10 mouse cellular contexts compared by ENCODE assay signal in the genomic region with DNA sequence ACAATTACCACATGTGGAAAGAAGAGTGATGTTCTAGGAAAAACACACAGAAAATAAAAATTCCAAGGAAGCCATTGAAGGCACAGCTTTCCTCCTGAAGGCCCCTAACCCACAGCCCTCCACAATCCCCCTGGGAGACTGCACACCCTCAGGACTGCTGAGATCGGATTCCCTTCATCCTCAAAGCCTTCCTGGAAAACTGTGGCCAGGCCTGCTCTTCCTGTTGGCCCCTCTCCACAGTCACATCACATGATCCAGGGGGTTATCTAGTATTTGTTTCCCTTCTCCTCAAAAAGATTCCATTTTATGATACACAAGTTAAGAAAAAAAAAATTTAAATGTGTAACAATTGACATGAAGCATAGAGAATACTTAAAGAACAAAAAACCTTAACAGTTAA. TPM values are rescaled to one million over a fixed set of nuclear protein-coding genes. Genes with fewer than 3 reads are reported as not detected.
DNase-seq lines count a peak whose midpoint lies in the region; ATAC-seq and TF ChIP-seq lines count a peak whose summit lies in the region.
"Had no signal": no experiment of that assay in that cellular context is flagged by ENCODE, and none has a peak within 500 bp of the region (broad histone marks: within the 10 kb centered on the region; RNA-seq: fewer than 3 reads in every experiment).

No protein-coding gene starts in this region.

- H3K9me3 ChIP-seq in liver, embryonic 11.5 days (ENCODE audit: control insufficient read depth, low read length) = no peaks in the 10 kb centered on the region
- no peaks in the 10 kb centered on the region for H3K9me3 ChIP-seq in intestine, postnatal 0 days (ENCODE audit: control insufficient read depth)
- no peaks in the 10 kb centered on the region for H3K9me3 ChIP-seq in forebrain, embryonic 16.5 days (ENCODE audit: control insufficient read depth, low read length)

- no peak for ATAC-seq in liver, embryonic 11.5 days (replicated peaks; ENCODE audit: low FRiP score)
- ATAC-seq in intestine, postnatal 0 days = no peak
- ATAC-seq in forebrain, embryonic 16.5 days = no peak

- peaks cover 94% of the 10 kb centered on the region for H3K4me1 ChIP-seq in liver, embryonic 11.5 days (replicated peaks; ENCODE audit: control insufficient read depth, insufficient read depth, low read length)
- peaks cover 51% of the 10 kb centered on the region for H3K4me1 ChIP-seq in bone marrow macrophage, adult 2 months (ENCODE audit: control insufficient read depth, insufficient read depth, low read length)
- peaks cover 10% of the 10 kb centered on the region; the same call in 1 of the 2 replicates for H3K4me1 ChIP-seq in intestine, postnatal 0 days (replicated peaks; ENCODE audit: control insufficient read depth, insufficient read depth, low read length)
- peaks cover 6% of the 10 kb centered on the region; the same call in 1 of the 2 replicates for H3K4me1 ChIP-seq in forebrain, embryonic 16.5 days (replicated peaks; ENCODE audit: control insufficient read depth, insufficient read depth, low read length)

- H3K27ac ChIP-seq in liver, embryonic 11.5 days (ENCODE audit: low read depth, low read length) = peak overlapping the region; percentile 2; the same call in 1 of the 2 replicates
- peak overlapping the region; percentile 79 for H3K27ac ChIP-seq in bone marrow macrophage, adult 2 months (ENCODE audit: insufficient read depth, low read depth, low read length)
- H3K27ac ChIP-seq in intestine, postnatal 0 days (ENCODE audit: low read depth, low read length) = no peak overlapping the region
- no peak overlapping the region for H3K27ac ChIP-seq in forebrain, embryonic 16.5 days (ENCODE audit: low read length)

- no peaks in the 10 kb centered on the region for H3K36me3 ChIP-seq in liver, embryonic 11.5 days (ENCODE audit: control insufficient read depth, insufficient read depth, low read length)
- H3K36me3 ChIP-seq in intestine, postnatal 0 days (ENCODE audit: control insufficient read depth, insufficient read depth) = no peaks in the 10 kb centered on the region
- no peaks in the 10 kb centered on the region for H3K36me3 ChIP-seq in forebrain, embryonic 16.5 days (ENCODE audit: control insufficient read depth, insufficient read depth)

- no peak for TF ChIP-seq CTCF in bone marrow macrophage, adult 2 months (IDR thresholded peaks at IDR 0.05; ENCODE audit: low read depth, low read length)
- TF ChIP-seq CTCF in intestine, postnatal 0 days (IDR thresholded peaks at IDR 0.05; ENCODE audit: low read depth) = no peak

- no peak for TF ChIP-seq POLR2A in bone marrow macrophage, adult 2 months (IDR thresholded peaks at IDR 0.05; ENCODE audit: borderline replicate concordance, low read depth, low read length)

- H3K9ac ChIP-seq in liver, embryonic 11.5 days (ENCODE audit: low read depth, low read length) = no peak overlapping the region
- 0 out of 2 replicates have a peak overlapping the region, but pooled peaks have one; percentile 17 for H3K9ac ChIP-seq in intestine, postnatal 0 days (ENCODE audit: low read depth, low read length)
- H3K9ac ChIP-seq in forebrain, embryonic 16.5 days (replicated peaks; ENCODE audit: low read depth, low read length) = no peak overlapping the region

- DNase-seq in liver, embryonic 11.5 days (ENCODE audit: low spot score) = no peak
- no peak for DNase-seq in liver
- DNase-seq in kidney, postnatal 4 days = peak; percentile 43 to 53
- no peak for DNase-seq in testis, postnatal 10 days (ENCODE audit: low spot score)
- DNase-seq in thymus, postnatal 36 days = no peak
- DNase-seq: gastrocnemius, postnatal 10 days; right cerebral cortex, postnatal 14 days had no signal

- WGBS in liver, embryonic 11.5 days = 53% methylated on average over 1 of the region's 1 CpGs
- 32% methylated on average over 1 of the region's 1 CpGs for WGBS in intestine, postnatal 0 days
- WGBS in forebrain, embryonic 16.5 days = 29% methylated on average over 1 of the region's 1 CpGs

- no peak overlapping the region for H3K4me3 ChIP-seq in liver, embryonic 11.5 days (ENCODE audit: low read depth, low read length)
- no peak overlapping the region for H3K4me3 ChIP-seq in bone marrow macrophage, adult 2 months (ENCODE audit: insufficient read depth, low read length)
- no peak overlapping the region for H3K4me3 ChIP-seq in intestine, postnatal 0 days (ENCODE audit: low read depth, low read length)
- H3K4me3 ChIP-seq in forebrain, embryonic 16.5 days (replicated peaks; ENCODE audit: low read length) = no peak overlapping the region

- no peak overlapping the region for H3K4me2 ChIP-seq in liver, embryonic 11.5 days
- no peak overlapping the region for H3K4me2 ChIP-seq in intestine, postnatal 0 days (replicated peaks; ENCODE audit: low read depth)
- no peak overlapping the region for H3K4me2 ChIP-seq in forebrain, embryonic 16.5 days (ENCODE audit: low read length)

- no peaks in the 10 kb centered on the region for H3K27me3 ChIP-seq in liver, embryonic 11.5 days (replicated peaks; ENCODE audit: control insufficient read depth, insufficient read depth, low read length)
- H3K27me3 ChIP-seq in intestine, postnatal 0 days (replicated peaks; ENCODE audit: control insufficient read depth, insufficient read depth, low read length) = no peaks in the 10 kb centered on the region
- no peaks in the 10 kb centered on the region for H3K27me3 ChIP-seq in forebrain, embryonic 16.5 days (replicated peaks; ENCODE audit: control insufficient read depth, insufficient read depth, low read length)

RNA-seq across cellular contexts. Expression of a gene that starts 59.7 kb away (rescaled TPM):
- polyA plus RNA-seq in liver, embryonic 11.5 days (2014; fragmentation: Nextera tagmentation; extraction: Ambion mirVana) = 20.1 and 20.5 TPM in 2 replicates
- 165 and 187 TPM in 2 replicates for polyA plus RNA-seq in bone marrow macrophage, adult 2 months (2012; ENCODE audit: insufficient read depth, insufficient read length, missing spikeins)
- 12.0 and 12.8 TPM in 2 replicates for polyA plus RNA-seq in intestine, postnatal 0 days (2015; fragmentation: Nextera tagmentation; extraction: Ambion mirVana)
- polyA plus RNA-seq in forebrain, embryonic 16.5 days (2015; fragmentation: Nextera tagmentation; extraction: Ambion mirVana) = 10.9 and 11.2 TPM in 2 replicates

RNA-seq across cellular contexts. Expression of a gene that starts 59.9 kb away (rescaled TPM):
- polyA plus RNA-seq in liver, embryonic 11.5 days (2014; fragmentation: Nextera tagmentation; extraction: Ambion mirVana) = 0.21 and 0.48 TPM in 2 replicates
- 1.8 and 2.0 TPM in 2 replicates for polyA plus RNA-seq in bone marrow macrophage, adult 2 months (2012; ENCODE audit: insufficient read depth, insufficient read length, missing spikeins)
- polyA plus RNA-seq in intestine, postnatal 0 days (2015; fragmentation: Nextera tagmentation; extraction: Ambion mirVana) = 0.27 and 0.47 TPM in 2 replicates
- 0.50 and 0.57 TPM in 2 replicates for polyA plus RNA-seq in forebrain, embryonic 16.5 days (2015; fragmentation: Nextera tagmentation; extraction: Ambion mirVana)

Comparison
In these comparisons a context has a peak if more than half of its experiments do, and no peak if none do; other contexts are left out.
1. DNase-seq: peak in kidney, postnatal 4 days (2 of 2); none in liver, embryonic 11.5 days (single experiment), liver (single experiment), testis, postnatal 10 days (single experiment) and thymus, postnatal 36 days (0 of 2).
2. H3K27ac ChIP-seq: peak in liver, embryonic 11.5 days (single experiment) and bone marrow macrophage, adult 2 months (single experiment); none in intestine, postnatal 0 days (single experiment) and forebrain, embryonic 16.5 days (single experiment).